17 mouse cellular contexts compared by ENCODE assay signal in the genomic region with DNA sequence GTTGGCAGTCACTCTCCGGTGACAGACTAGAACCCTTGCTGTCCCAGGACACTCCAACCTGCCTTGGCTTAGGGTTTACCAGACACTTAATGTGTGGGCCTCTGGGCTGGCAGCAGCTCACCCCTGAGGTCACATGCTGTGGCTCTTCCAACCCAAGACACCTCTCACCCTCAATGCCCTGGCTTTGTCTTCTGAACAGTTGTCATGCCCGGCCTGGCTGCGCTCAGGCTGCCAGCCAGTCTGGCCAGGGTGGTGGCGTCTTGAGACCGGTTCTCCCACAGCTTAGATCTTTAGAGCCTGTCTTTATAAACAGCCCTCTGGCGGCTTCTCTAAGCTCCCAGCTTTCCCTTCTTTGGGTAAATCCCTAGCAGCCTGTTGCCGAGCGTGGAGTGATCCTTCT. TPM values are rescaled to one million over a fixed set of nuclear protein-coding genes. Genes with fewer than 3 reads are reported as not detected.
DNase-seq lines count a peak whose midpoint lies in the region; ATAC-seq and TF ChIP-seq lines count a peak whose summit lies in the region.
"Had no signal": no experiment of that assay in that cellular context is flagged by ENCODE, and none has a peak within 500 bp of the region (broad histone marks: within the 10 kb centered on the region; RNA-seq: fewer than 3 reads in every experiment).

No protein-coding gene starts in this region.

- H3K4me2 ChIP-seq in hindbrain, postnatal 0 days (ENCODE audit: low read depth, low read length), result no peak overlapping the region
- H3K4me2 ChIP-seq in hindbrain, embryonic 11.5 days (replicated peaks; ENCODE audit: low read depth, low read length), result no peak overlapping the region
- no peak overlapping the region for H3K4me2 ChIP-seq in stomach, embryonic 14.5 days (replicated peaks; ENCODE audit: low read depth, low read length)
- H3K4me2 ChIP-seq: forebrain, embryonic 15.5 days; hindbrain, embryonic 14.5 days; neural tube, embryonic 15.5 days had no signal

- H3K9me3 ChIP-seq in hindbrain, postnatal 0 days (ENCODE audit: low read length), result no peaks in the 10 kb centered on the region
- no peaks in the 10 kb centered on the region for H3K9me3 ChIP-seq in hindbrain, embryonic 11.5 days (ENCODE audit: control insufficient read depth, low read length)
- no peaks in the 10 kb centered on the region for H3K9me3 ChIP-seq in stomach, embryonic 14.5 days (ENCODE audit: control insufficient read depth, low read depth, low read length)
- H3K9me3 ChIP-seq: forebrain, embryonic 15.5 days; neural tube, embryonic 15.5 days had no signal

- TF ChIP-seq CTCF in hindbrain, postnatal 0 days (IDR thresholded peaks at IDR 0.05; ENCODE audit: low read depth), result no peak

- no peak overlapping the region for H3K4me3 ChIP-seq in hindbrain, postnatal 0 days (ENCODE audit: low read length)
- no peak overlapping the region for H3K4me3 ChIP-seq in hindbrain, embryonic 11.5 days (ENCODE audit: low read depth, low read length)
- H3K4me3 ChIP-seq in stomach, embryonic 14.5 days (ENCODE audit: low read depth, low read length), result no peak overlapping the region
- H3K4me3 ChIP-seq: forebrain, embryonic 15.5 days; neural tube, embryonic 15.5 days had no signal

- H3K9ac ChIP-seq in hindbrain, postnatal 0 days (replicated peaks; ENCODE audit: low read length), result no peak overlapping the region
- no peak overlapping the region for H3K9ac ChIP-seq in hindbrain, embryonic 11.5 days (ENCODE audit: low read depth, low read length)
- no peak overlapping the region for H3K9ac ChIP-seq in stomach, embryonic 14.5 days (replicated peaks; ENCODE audit: low read depth, low read length)
- H3K9ac ChIP-seq: forebrain, embryonic 15.5 days; hindbrain, embryonic 14.5 days; liver, embryonic 14.5 days; neural tube, embryonic 15.5 days had no signal

- no peaks in the 10 kb centered on the region for H3K27me3 ChIP-seq in hindbrain, postnatal 0 days (ENCODE audit: insufficient read depth, low read length)
- no peaks in the 10 kb centered on the region for H3K27me3 ChIP-seq in hindbrain, embryonic 11.5 days (ENCODE audit: control insufficient read depth, insufficient read depth, low read length)
- no peaks in the 10 kb centered on the region for H3K27me3 ChIP-seq in stomach, embryonic 14.5 days (ENCODE audit: control insufficient read depth, insufficient read depth, low read length)
- H3K27me3 ChIP-seq: forebrain, embryonic 15.5 days; neural tube, embryonic 15.5 days had no signal

- H3K4me1 ChIP-seq in hindbrain, postnatal 0 days (ENCODE audit: insufficient read depth, low read length), result no peaks in the 10 kb centered on the region
- H3K4me1 ChIP-seq in hindbrain, embryonic 11.5 days (replicated peaks; ENCODE audit: control insufficient read depth, insufficient read depth, low read length), result no peaks in the 10 kb centered on the region
- H3K4me1 ChIP-seq in stomach, embryonic 14.5 days (ENCODE audit: control insufficient read depth, insufficient read depth, low read length), result no peaks in the 10 kb centered on the region
- H3K4me1 ChIP-seq: forebrain, embryonic 15.5 days; neural tube, embryonic 15.5 days had no signal

- no peak overlapping the region; the same call in 1 of the 2 replicates for H3K27ac ChIP-seq in hindbrain, postnatal 0 days
- no peak overlapping the region for H3K27ac ChIP-seq in hindbrain, embryonic 11.5 days (ENCODE audit: low read depth, low read length)
- peak overlapping the region; percentile 39; the same call in 1 of the 2 replicates for H3K27ac ChIP-seq in stomach, embryonic 14.5 days (ENCODE audit: low read length)
- H3K27ac ChIP-seq: forebrain, embryonic 15.5 days; hindbrain, embryonic 14.5 days; liver, embryonic 14.5 days; neural tube, embryonic 15.5 days had no signal

- H3K36me3 ChIP-seq in hindbrain, postnatal 0 days (ENCODE audit: insufficient read depth, low read length), result peaks cover 31% of the 10 kb centered on the region
- 0 out of 2 replicates have a peak, but pooled peaks cover 3% of the 10 kb centered on the region for H3K36me3 ChIP-seq in hindbrain, embryonic 11.5 days (ENCODE audit: control insufficient read depth, insufficient read depth, low read length)
- H3K36me3 ChIP-seq in stomach, embryonic 14.5 days (ENCODE audit: control insufficient read depth, insufficient read depth, low read length), result peaks cover 43% of the 10 kb centered on the region

- 72% methylated on average over 8 of the region's 8 CpGs for WGBS in hindbrain, postnatal 0 days
- WGBS in hindbrain, embryonic 11.5 days, result 96% methylated on average over 8 of the region's 8 CpGs
- 79% methylated on average over 8 of the region's 8 CpGs for WGBS in stomach, embryonic 14.5 days

- peak; percentile 14 for DNase-seq in hindbrain, postnatal 0 days (ENCODE audit: low spot score)
- DNase-seq in hindbrain, embryonic 11.5 days (ENCODE audit: low spot score), result no peak
- DNase-seq in retina, postnatal 1 day, result peak; percentile 34
- no peak for DNase-seq in retina, embryonic 14.5 days (ENCODE audit: low spot score)
- DNase-seq in fibroblast of lung, adult 2 months (ENCODE audit: low read depth), result peak; percentile 43
- no peak for DNase-seq in embryo, embryonic 9.5 days (ENCODE audit: extremely low spot score)
- DNase-seq: adrenal gland, postnatal 36 days; cerebellum, adult 9-11 months; kidney, adult 11 months; kidney, postnatal 25 days; right cerebral cortex, adult 18-20 months; thymus, postnatal 14 days had no signal

- ATAC-seq in hindbrain, postnatal 0 days, result peak; percentile 49
- ATAC-seq in hindbrain, embryonic 11.5 days (ENCODE audit: low FRiP score), result no peak
- no peak for ATAC-seq in stomach, embryonic 14.5 days (ENCODE audit: insufficient number of reproducible peaks, insufficient read depth, low FRiP score, low read depth)
- ATAC-seq: forebrain, embryonic 15.5 days had no signal

RNA-seq across cellular contexts. Expression of gene Anapc7, which starts 26.4 kb away (rescaled TPM):
- total RNA-seq in hindbrain, postnatal 0 days (2014; rRNA removed), result 26.1 and 32.0 TPM in 2 replicates
- polyA plus RNA-seq in hindbrain, postnatal 0 days (2015; fragmentation: Nextera tagmentation; extraction: Ambion mirVana), result 44.0 and 44.6 TPM in 2 replicates
- 27.1 and 33.7 TPM in 2 replicates for polyA plus RNA-seq in hindbrain, embryonic 11.5 days (2014; fragmentation: Nextera tagmentation; extraction: Ambion mirVana)
- polyA plus RNA-seq in stomach, embryonic 14.5 days (2014; fragmentation: Nextera tagmentation; extraction: Ambion mirVana), result 23.3 and 29.4 TPM in 2 replicates

RNA-seq across cellular contexts. Expression of gene Atp2a2, which starts 54.2 kb away (rescaled TPM):
- 200 and 204 TPM in 2 replicates for total RNA-seq in hindbrain, postnatal 0 days (2014; rRNA removed)
- polyA plus RNA-seq in hindbrain, postnatal 0 days (2015; fragmentation: Nextera tagmentation; extraction: Ambion mirVana), result 46.2 and 47.4 TPM in 2 replicates
- polyA plus RNA-seq in hindbrain, embryonic 11.5 days (2014; fragmentation: Nextera tagmentation; extraction: Ambion mirVana), result 46.5 and 50.2 TPM in 2 replicates
- 36.7 and 40.0 TPM in 2 replicates for polyA plus RNA-seq in stomach, embryonic 14.5 days (2014; fragmentation: Nextera tagmentation; extraction: Ambion mirVana)

RNA-seq across cellular contexts. Expression of gene Arpc3, which starts 56.2 kb away (rescaled TPM):
- total RNA-seq in hindbrain, postnatal 0 days (2014; rRNA removed), result 141 and 163 TPM in 2 replicates
- polyA plus RNA-seq in hindbrain, postnatal 0 days (2015; fragmentation: Nextera tagmentation; extraction: Ambion mirVana), result 133 and 144 TPM in 2 replicates
- 53.8 and 68.9 TPM in 2 replicates for polyA plus RNA-seq in hindbrain, embryonic 11.5 days (2014; fragmentation: Nextera tagmentation; extraction: Ambion mirVana)
- 43.4 and 49.9 TPM in 2 replicates for polyA plus RNA-seq in stomach, embryonic 14.5 days (2014; fragmentation: Nextera tagmentation; extraction: Ambion mirVana)

Comparison
In these comparisons a context has a peak if more than half of its experiments do, and no peak if none do; other contexts are left out.
1. DNase-seq: peak in hindbrain, postnatal 0 days (single experiment), retina, postnatal 1 day (single experiment) and fibroblast of lung, adult 2 months (single experiment); none in hindbrain, embryonic 11.5 days (single experiment), retina, embryonic 14.5 days (single experiment) and embryo, embryonic 9.5 days (single experiment).